Mouse (Mus musculus) ES-E14 (cell line): ENCODE results near the gene Olfr976.

Experiments used
- ZC3H11A ChIP-seq: IDR thresholded peaks from 2 replicates; pipeline ENCODE4 v1.6.1; 2012; ENCODE audit warnings: low read depth, mild to moderate bottlenecking, inconsistent platforms, low read length, borderline replicate concordance
- ZNF384 ChIP-seq: IDR thresholded peaks from 2 replicates; pipeline ENCODE4 v1.6.1; 2012; ENCODE audit warnings: low read depth, low read length, inconsistent platforms

DNA sequence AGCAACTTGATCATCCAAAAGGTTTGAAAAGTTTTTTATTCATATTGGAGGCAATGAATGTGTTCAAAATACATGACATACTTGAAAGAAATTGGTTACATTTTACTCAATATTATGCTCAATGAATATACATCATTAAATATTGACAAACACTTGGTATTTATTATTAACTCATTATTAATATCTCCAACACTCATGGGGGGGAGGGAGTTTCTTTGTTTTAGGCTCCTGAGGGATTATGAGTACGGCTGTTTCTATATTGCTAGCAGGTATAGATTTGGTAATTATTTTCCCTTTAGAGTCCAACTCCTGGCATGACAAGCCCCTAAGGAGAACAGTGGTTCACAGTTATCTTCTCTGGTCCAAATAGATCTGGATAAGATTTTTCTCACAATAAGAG, 23.7 kb downstream of the Olfr976 start, which contains the start of gene Olfr974:
- TF ChIP-seq ZNF384 (no peak), ZC3H11A (no peak)
